Mouse (Mus musculus) heart, embryonic 11.5 days (tissue): Measurements from ENCODE around the gene Unc79. TPM values are rescaled to one million over a fixed set of nuclear protein-coding genes. Genes with fewer than 3 reads are reported as not detected.

Source experiments
- ATAC-seq: fragments of 200-750 bp; cut with Nextera tagmentation; replicated peaks from 2 replicates; pipeline ENCODE4 v1.8.0; 2017; ENCODE audit warnings: moderate library complexity; ENCODE audit not compliant: insufficient number of reproducible peaks, low FRiP score, low TSS enrichment
- H3K27ac ChIP-seq: fragments of 300-500 bp; sonication (generic); 2 replicates; pipeline ENCODE4 v1.5.1; 2014; ENCODE audit warnings: mild to moderate bottlenecking, low read depth, low read length
- H3K27me3 ChIP-seq: fragments of 300-500 bp; sonication (generic); 2 replicates; pipeline ENCODE4 v1.6.1; 2014; ENCODE audit warnings: mild to moderate bottlenecking, low read length, mixed read lengths; ENCODE audit not compliant: control insufficient read depth, insufficient read depth
- H3K36me3 ChIP-seq: fragments of 300-500 bp; sonication (generic); 2 replicates; pipeline ENCODE4 v1.6.1; 2014; ENCODE audit warnings: mild to moderate bottlenecking, low read length, moderate library complexity, mixed read lengths; ENCODE audit not compliant: control insufficient read depth, insufficient read depth
- H3K4me1 ChIP-seq: fragments of 300-500 bp; sonication (generic); 2 replicates; pipeline ENCODE4 v1.6.1; 2014; ENCODE audit warnings: low read length; ENCODE audit not compliant: control insufficient read depth, insufficient read depth
- H3K4me2 ChIP-seq: fragments of 300-500 bp; sonication (generic); 2 replicates; pipeline ENCODE4 v1.6.1; 2014; ENCODE audit warnings: mild to moderate bottlenecking, moderate library complexity
- H3K4me3 ChIP-seq: fragments of 300-500 bp; sonication (generic); 2 replicates; pipeline ENCODE4 v1.5.1; 2014; ENCODE audit warnings: low read depth, low read length
- H3K9ac ChIP-seq: fragments of 300-500 bp; sonication (generic); 2 replicates; pipeline ENCODE4 v1.6.1; 2014; ENCODE audit warnings: mild to moderate bottlenecking, low read depth, low read length, moderate library complexity
- H3K9me3 ChIP-seq: fragments of 300-500 bp; sonication (generic); replicated peaks from 2 replicates; pipeline ENCODE4 v1.6.1; 2016; ENCODE audit warnings: low read length; ENCODE audit not compliant: control insufficient read depth
- WGBS: fragments of 180-500 bp; shearing (Covaris S2); extraction: QIAGEN DNeasy Blood & Tissue Kit; methylation state at CpG from one replicate; pipeline ENCODE4 v1.1.7; 2014; ENCODE audit not compliant: insufficient replicate concordance; 5-methylcytosine and 5-hydroxymethylcytosine counted together
- polyA plus RNA-seq: library from polyadenylated mRNA; unstranded; fragments of >200 nt; fragmentation: Nextera tagmentation; extraction: Ambion mirVana; gene quantifications from 2 replicates; pipeline ENCODE4 v1.2.1, GENCODE M21; 2014

Unc79 gene
- polyA plus RNA-seq, 1 experiment from 2014 or later: 0.16 TPM

DNA sequence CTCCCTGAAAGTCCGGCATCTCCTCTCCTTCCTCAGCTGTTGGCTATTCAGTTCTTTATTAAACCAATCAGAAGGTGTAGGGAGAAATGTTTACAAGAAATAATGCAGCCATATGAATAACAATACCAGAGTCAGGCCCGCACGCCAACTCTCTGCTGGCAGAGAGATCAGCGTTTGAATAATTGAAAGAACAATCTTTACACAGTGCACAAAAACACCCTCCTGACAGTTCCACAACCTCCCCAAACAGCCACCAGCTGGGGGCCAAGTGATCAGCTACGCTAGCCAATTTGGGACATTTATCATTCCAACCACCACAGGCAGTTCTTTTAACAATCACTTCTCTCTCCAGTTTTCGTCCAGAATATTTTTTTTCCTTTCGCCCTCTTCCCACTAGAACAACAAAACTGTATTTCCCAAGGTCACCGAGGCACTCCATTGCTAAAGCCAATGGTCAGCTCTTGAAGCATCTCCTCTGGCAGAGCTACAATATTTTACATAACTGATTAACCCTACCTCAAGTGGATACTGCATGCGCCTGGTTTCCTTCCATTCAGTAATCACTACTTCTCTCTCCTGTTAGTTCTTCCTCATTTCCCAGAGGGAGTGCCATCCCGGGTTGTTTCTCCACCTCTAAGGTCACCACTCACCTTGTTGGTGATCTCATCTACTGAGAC lies 169.0 kb downstream of the Unc79 start:
- ATAC-seq: no peak

DNA sequence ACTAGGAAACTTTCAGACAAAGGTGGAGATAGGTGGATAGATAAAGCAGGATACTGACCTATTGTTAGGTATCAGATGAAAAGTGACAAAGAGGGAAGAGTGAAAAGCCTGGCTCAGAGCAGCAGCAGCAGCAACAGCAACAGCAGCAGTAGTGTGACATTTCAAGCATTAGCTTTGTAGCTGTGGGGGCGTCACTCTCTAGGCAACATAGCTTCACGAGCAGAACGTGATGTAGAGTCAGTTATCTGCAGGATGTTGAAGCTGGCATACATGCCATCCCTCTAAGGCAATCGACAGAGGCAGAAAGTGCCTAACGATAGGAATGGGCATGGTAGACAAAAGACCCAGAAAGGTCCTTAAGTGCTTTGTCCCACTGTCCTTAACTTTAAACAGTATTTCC lies 173.3 kb downstream of the Unc79 start:
- H3K9ac ChIP-seq: no peak overlapping the region
- H3K27ac ChIP-seq: no peak overlapping the region
- no peaks in the 10 kb centered on the region for H3K36me3 ChIP-seq
- 79% methylated on average over 5 of the region's 5 CpGs for WGBS
- no peaks in the 10 kb centered on the region for H3K27me3 ChIP-seq
- no peaks in the 10 kb centered on the region for H3K4me1 ChIP-seq
- H3K4me3 ChIP-seq: no peak overlapping the region
- no peak for ATAC-seq
- no peak overlapping the region for H3K4me2 ChIP-seq
- H3K9me3 ChIP-seq: no peaks in the 10 kb centered on the region

More for the DNA sequence above, 169.0 kb downstream of the Unc79 start:
- 77% methylated on average over 10 of the region's 10 CpGs for WGBS
- Histone ChIP-seq H3K4me2 (no peak overlapping the region), H3K27ac (no peak overlapping the region), H3K36me3 (no peaks in the 10 kb centered on the region), H3K4me3 (no peak overlapping the region), H3K4me1 (no peaks in the 10 kb centered on the region), H3K27me3 (no peaks in the 10 kb centered on the region), H3K9me3 (no peaks in the 10 kb centered on the region), H3K9ac (no peak overlapping the region)

GRCm38 (mm10) chr12:103123861-103124260 lies 175.2 kb downstream of the Unc79 start:
- Histone ChIP-seq H3K27ac (no peak overlapping the region), H3K4me2 (no peak overlapping the region), H3K4me3 (no peak overlapping the region), H3K9ac (no peak overlapping the region), H3K4me1 (no peaks in the 10 kb centered on the region), H3K36me3 (no peaks in the 10 kb centered on the region), H3K27me3 (no peaks in the 10 kb centered on the region), H3K9me3 (no peaks in the 10 kb centered on the region)
- 57% methylated on average over 1 of the region's 1 CpGs for WGBS
- no peak for ATAC-seq

- no peak overlapping the region for H3K9ac ChIP-seq
- no peaks in the 10 kb centered on the region for H3K4me1 ChIP-seq
- no peaks in the 10 kb centered on the region for H3K9me3 ChIP-seq
- 93% methylated on average over 6 of the region's 6 CpGs for WGBS
- ATAC-seq: no peak
- H3K27ac ChIP-seq: no peak overlapping the region
- H3K4me2 ChIP-seq: no peak overlapping the region
- no peaks in the 10 kb centered on the region for H3K36me3 ChIP-seq
- H3K27me3 ChIP-seq: no peaks in the 10 kb centered on the region
- H3K4me3 ChIP-seq: no peak overlapping the region
These were observed 180.3 kb downstream of the Unc79 start for GRCm38 (mm10) chr12:103128914-103129313.

- no peak overlapping the region for H3K9ac ChIP-seq
- H3K4me3 ChIP-seq: no peak overlapping the region
- WGBS: 83% methylated on average over 17 of the region's 17 CpGs
- H3K4me2 ChIP-seq: no peak overlapping the region
- no peaks in the 10 kb centered on the region for H3K27me3 ChIP-seq
- no peaks in the 10 kb centered on the region for H3K4me1 ChIP-seq
- H3K36me3 ChIP-seq: no peaks in the 10 kb centered on the region
- no peak for ATAC-seq
- H3K27ac ChIP-seq: no peak overlapping the region
- H3K9me3 ChIP-seq: no peaks in the 10 kb centered on the region
These were observed 181.0 kb downstream of the Unc79 start for GRCm38 (mm10) chr12:103129395-103130248.

DNA sequence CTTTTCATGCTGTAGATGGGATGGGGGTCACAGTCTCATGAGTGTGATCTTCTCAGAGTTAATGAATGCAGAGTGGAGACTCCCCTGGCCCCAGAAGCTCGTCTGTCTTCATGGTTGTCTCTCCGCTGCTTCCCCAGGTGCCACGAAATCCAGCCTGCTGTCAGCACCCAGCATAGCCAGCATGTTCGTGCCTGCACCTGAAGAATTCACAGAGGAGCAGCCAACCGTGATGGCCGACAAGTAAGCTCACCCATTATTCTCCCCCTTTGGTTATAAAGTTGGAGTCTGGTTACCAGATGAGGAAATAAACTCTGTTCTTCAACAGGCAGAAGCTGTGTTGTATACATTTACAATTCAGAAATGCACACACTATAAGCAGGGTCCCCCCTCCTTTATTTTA lies 182.8 kb downstream of the Unc79 start:
- H3K36me3 ChIP-seq: no peaks in the 10 kb centered on the region
- H3K4me3 ChIP-seq: no peak overlapping the region
- H3K27ac ChIP-seq: no peak overlapping the region
- H3K4me1 ChIP-seq: no peaks in the 10 kb centered on the region
- 62% methylated on average over 6 of the region's 6 CpGs for WGBS
- no peaks in the 10 kb centered on the region for H3K9me3 ChIP-seq
- no peak overlapping the region for H3K4me2 ChIP-seq
- H3K27me3 ChIP-seq: no peaks in the 10 kb centered on the region
- no peak overlapping the region for H3K9ac ChIP-seq
- ATAC-seq: no peak

- Histone ChIP-seq H3K4me3 (no peak overlapping the region), H3K36me3 (no peaks in the 10 kb centered on the region), H3K27me3 (no peaks in the 10 kb centered on the region), H3K4me1 (no peaks in the 10 kb centered on the region), H3K4me2 (peak overlapping the region; percentile 45), H3K9me3 (no peaks in the 10 kb centered on the region), H3K9ac (no peak overlapping the region), H3K27ac (no peak overlapping the region)
- WGBS: 33% methylated on average over 9 of the region's 9 CpGs
- ATAC-seq: no peak
These were observed 193.9 kb downstream of the Unc79 start for GRCm38 (mm10) chr12:103142550-103143010.

DNA sequence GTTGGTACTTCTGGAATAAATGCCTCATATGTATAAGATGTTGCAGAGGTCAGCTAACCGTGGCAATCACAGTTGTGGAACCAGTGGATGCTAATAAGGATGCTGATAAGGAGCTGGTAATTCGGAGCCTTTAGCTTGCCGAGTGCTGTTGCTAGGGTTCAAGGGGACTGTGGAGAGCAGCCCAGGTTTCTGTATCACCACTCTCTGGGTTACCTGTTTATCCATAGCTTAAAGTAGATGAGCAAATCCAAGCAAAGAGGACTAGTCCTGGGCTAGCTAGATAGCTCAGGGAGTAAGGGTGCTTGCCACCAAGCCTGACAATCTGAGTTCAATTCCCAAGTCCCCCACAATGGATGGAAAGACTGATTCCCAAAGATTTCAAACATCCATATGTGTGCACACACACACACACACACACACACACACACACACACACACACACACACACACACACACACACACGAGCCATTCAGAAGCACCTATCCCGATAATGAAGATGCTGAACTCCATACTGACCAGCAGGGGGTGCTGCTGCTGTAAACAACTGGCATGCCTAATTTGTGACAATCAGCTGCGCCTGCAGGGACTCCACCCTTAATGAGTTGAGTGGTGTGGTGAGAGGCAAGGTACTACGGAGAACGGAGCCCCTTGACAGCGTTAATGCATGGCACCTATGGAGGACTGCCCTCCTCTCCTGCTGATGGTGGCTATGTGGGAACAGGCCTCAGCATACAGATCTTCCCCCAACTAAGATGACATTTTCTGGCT lies 195.3 kb downstream of the Unc79 start:
- 22% methylated on average over 9 of the region's 9 CpGs for WGBS
- no peaks in the 10 kb centered on the region for H3K27me3 ChIP-seq
- H3K27ac ChIP-seq: no peak overlapping the region
- no peak overlapping the region for H3K9ac ChIP-seq
- ATAC-seq: no peak
- H3K9me3 ChIP-seq: no peaks in the 10 kb centered on the region
- no peak overlapping the region for H3K4me3 ChIP-seq
- H3K36me3 ChIP-seq: no peaks in the 10 kb centered on the region
- no peak overlapping the region for H3K4me2 ChIP-seq
- H3K4me1 ChIP-seq: no peaks in the 10 kb centered on the region
